Mouse (Mus musculus) cortical plate, adult 2 months (tissue): ENCODE results near the gene Npdc1. TPM values are rescaled to one million over a fixed set of nuclear protein-coding genes. Genes with fewer than 3 reads are reported as not detected.
A peak's percentile ranks its signal among the peaks of the same experiment; 100 is the strongest.

Experiments used
- H3K27ac ChIP-seq: fragments of 200-500 bp; 2 replicates; pipeline ENCODE4 v1.5.1; 2012; ENCODE audit warnings: low read length, control low read depth, inconsistent platforms; ENCODE audit not compliant: insufficient read depth
- H3K4me1 ChIP-seq: fragments of 200-500 bp; 2 replicates; pipeline ENCODE4 v1.6.1; 2011; ENCODE audit warnings: low read length; ENCODE audit not compliant: control insufficient read depth, insufficient read depth
- H3K4me3 ChIP-seq: fragments of 200-500 bp; 2 replicates; pipeline ENCODE4 v1.5.1; 2011; ENCODE audit warnings: mild to moderate bottlenecking, low read length, control low read depth; ENCODE audit not compliant: insufficient read depth
- CTCF ChIP-seq: fragments of 200-500 bp; IDR thresholded peaks from 2 replicates; pipeline ENCODE4 v1.5.1; 2011; ENCODE audit warnings: mild to moderate bottlenecking, control low read depth, low read length; ENCODE audit not compliant: insufficient read depth; ENCODE audit errors: extremely low read depth
- POLR2A ChIP-seq: fragments of 200-500 bp; IDR thresholded peaks from 2 replicates; pipeline ENCODE4 v1.6.1; 2011; ENCODE audit warnings: mild to moderate bottlenecking, low read length, control low read depth; ENCODE audit not compliant: insufficient read depth; ENCODE audit errors: extremely low read depth
- polyA plus RNA-seq: library from polyadenylated mRNA; depleted of rRNA; stranded (reverse); fragments of >200 nt; gene quantifications from 2 replicates; pipeline ENCODE4 v1.2.3, GENCODE M21; 2012

The Npdc1 gene
- polyA plus RNA-seq, 1 experiment = 435 TPM

DNA sequence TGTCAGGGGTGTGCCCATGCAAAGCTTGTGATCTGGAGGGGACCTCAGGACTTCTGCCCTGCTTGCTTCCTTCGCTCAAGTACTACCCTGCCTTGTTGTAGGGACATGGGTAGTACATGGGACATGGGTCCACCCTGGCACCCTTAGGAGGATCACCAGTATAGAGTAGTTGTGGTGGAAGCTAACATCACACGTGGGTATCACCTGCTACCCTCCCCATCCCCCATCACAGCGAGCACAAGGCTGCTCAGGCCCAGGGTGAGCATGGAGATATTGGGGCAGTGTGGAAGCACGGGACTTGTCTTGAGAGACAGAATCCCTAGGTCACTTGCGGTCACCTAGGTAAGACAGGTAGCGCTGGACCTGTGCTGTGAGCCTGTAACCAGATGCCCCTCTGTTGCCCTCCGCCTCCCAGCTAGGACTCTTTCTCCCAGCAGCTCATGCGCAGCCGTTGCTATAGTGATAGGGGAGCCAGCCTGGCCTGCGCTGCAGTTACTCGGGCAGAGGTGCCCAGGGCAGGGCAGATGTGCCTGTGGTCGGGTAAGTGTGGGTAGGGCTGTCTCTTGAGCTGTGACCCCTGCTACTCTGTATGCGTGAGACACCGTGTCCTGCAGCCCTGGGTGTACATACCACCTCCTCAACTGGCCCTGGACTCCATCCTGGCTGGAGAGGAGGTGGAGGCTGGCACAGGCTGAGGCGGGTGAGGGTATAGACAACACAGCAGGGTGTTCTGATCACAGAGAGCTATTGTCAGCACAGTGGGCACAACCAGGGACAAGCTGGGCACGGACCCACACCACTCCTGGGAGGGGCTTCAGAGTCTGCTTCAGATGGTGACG is 31.5 kb downstream of the Npdc1 start:
- H3K4me1 ChIP-seq = peaks cover 5% of the 10 kb centered on the region
- TF ChIP-seq POLR2A = 0 out of 2 replicates have a peak, but pooled peaks have one; percentile 12
- no peak for TF ChIP-seq CTCF
- peak overlapping the region; percentile 73 for H3K27ac ChIP-seq
- H3K4me3 ChIP-seq = peak overlapping the region; percentile 84

DNA sequence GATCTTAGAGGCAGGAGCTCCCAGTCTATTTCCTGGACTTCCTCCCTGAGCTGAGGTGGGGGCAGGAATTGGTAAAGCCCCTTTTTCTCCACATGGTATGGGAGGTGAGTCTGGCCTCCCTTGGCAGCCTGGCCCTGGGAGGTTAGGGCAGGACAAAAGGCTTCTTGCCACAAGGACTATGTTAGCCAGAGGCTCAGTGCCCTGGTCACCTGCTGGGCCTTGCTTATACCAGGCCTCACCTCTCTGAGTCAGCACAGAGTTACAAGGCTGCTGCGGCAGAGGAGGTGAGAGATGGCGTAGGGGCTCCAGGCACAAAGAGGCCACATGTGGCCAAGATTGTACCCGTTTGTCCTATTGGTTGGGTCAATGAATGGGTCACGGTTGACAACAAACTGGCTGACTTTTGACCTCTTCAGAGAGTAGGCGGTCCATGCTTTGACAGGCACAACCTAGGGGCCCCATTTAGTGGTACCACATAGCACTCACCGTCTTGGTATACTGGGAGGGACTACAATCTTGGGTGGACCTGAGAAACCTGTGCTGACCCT is 32.2 kb downstream of the Npdc1 start:
- TF ChIP-seq POLR2A (no peak), CTCF (no peak)
- Histone ChIP-seq H3K4me1 (peaks cover 5% of the 10 kb centered on the region), H3K4me3 (peak overlapping the region; percentile 84; the same call in 1 of the 2 replicates), H3K27ac (no peak overlapping the region)

- no peak for TF ChIP-seq CTCF
- TF ChIP-seq POLR2A = no peak
- peaks cover 5% of the 10 kb centered on the region for H3K4me1 ChIP-seq
- H3K4me3 ChIP-seq = no peak overlapping the region
- no peak overlapping the region for H3K27ac ChIP-seq
These were observed 33.4 kb downstream of the Npdc1 start for GRCm38 (mm10) chr2:25432326-25433098.

GRCm38 (mm10) chr2:25433101-25433500 is 34.0 kb downstream of the Npdc1 start:
- TF ChIP-seq CTCF = no peak
- TF ChIP-seq POLR2A = no peak

GRCm38 (mm10) chr2:25434292-25434691 is 35.1 kb downstream of the Npdc1 start:
- no peak overlapping the region for H3K4me3 ChIP-seq
- TF ChIP-seq POLR2A (no peak), CTCF (no peak)
- peaks cover 5% of the 10 kb centered on the region for H3K4me1 ChIP-seq
- no peak overlapping the region for H3K27ac ChIP-seq

More at GRCm38 (mm10) chr2:25433101-25433500, 34.0 kb downstream of the Npdc1 start:
- no peak overlapping the region for H3K4me3 ChIP-seq
- H3K4me1 ChIP-seq = peaks cover 5% of the 10 kb centered on the region
- H3K27ac ChIP-seq = no peak overlapping the region

DNA sequence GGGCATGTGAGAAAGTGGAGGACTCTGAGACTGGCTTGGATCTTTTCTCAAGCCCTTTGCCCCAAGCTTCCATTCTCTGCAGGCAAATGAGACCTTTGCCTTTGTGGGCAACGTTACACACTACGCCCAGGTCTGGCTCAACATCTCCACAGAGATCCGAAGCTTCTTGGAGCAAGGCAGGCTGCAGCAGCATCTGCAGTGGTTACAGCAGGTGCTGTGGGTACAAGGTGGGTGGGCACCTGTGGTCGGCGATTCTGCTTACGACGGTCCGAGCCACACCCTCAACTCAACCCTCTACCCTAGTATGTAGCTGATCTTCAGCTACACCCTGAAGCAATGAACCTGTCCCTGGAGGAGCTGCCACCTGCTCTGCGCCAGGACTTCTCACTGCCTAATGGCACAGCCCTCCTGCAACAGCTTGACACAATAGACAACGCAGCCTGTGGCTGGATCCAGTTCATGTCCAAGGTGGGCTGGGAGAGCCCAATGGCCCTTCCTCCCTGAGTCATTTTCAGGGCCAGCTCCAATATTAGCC is 37.2 kb downstream of the Npdc1 start:
- 0 out of 2 replicates have a peak, but pooled peaks cover 2% of the 10 kb centered on the region for H3K4me1 ChIP-seq
- H3K27ac ChIP-seq = no peak overlapping the region
- TF ChIP-seq CTCF = no peak
- TF ChIP-seq POLR2A = no peak
- H3K4me3 ChIP-seq = no peak overlapping the region

DNA sequence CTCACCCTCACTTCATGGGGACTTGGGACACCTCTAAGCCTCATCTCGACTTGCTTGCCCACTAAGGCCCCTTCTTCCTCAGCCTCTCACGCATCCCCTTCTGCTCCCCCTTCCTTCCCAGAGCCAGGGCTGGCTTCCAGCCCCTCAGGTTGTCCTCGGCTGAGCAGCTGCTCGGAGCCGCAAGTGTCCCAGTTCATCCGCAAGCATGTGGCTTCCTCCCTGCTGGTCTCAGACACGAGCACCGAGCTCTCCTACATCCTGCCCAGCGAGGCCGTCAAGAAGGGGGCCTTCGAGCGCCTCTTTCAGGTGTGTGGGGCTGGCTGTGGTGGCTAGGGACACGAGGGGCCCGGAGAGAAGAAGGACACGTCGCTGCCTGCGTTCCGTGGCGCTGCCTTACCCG is 41.9 kb downstream of the Npdc1 start:
- TF ChIP-seq CTCF = no peak
- TF ChIP-seq POLR2A = no peak
- Histone ChIP-seq H3K4me1 (no peaks in the 10 kb centered on the region), H3K27ac (no peak overlapping the region), H3K4me3 (no peak overlapping the region)

- no peak overlapping the region for H3K27ac ChIP-seq
- TF ChIP-seq POLR2A = no peak
- TF ChIP-seq CTCF = no peak
- no peaks in the 10 kb centered on the region for H3K4me1 ChIP-seq
- H3K4me3 ChIP-seq = no peak overlapping the region
These were observed 43.5 kb downstream of the Npdc1 start for GRCm38 (mm10) chr2:25442682-25443081.
